Mouse (Mus musculus) thymus, adult 2 months (tissue): Measurements from ENCODE around the gene Gm45713. TPM values are rescaled to one million over a fixed set of nuclear protein-coding genes. Genes with fewer than 3 reads are reported as not detected.

Source experiments
- DNase-seq: peaks from one replicate; pipeline ENCODE4 v3.0.0; 2021
- H3K27ac ChIP-seq: fragments of 200-500 bp; 2 replicates; pipeline ENCODE4 v1.5.1; 2012; ENCODE audit warnings: low read length, control low read depth; ENCODE audit not compliant: control insufficient read depth, insufficient read depth
- H3K27me3 ChIP-seq: fragments of 200-500 bp; 2 replicates; pipeline ENCODE4 v1.6.1; 2012; ENCODE audit warnings: mild to moderate bottlenecking, low read length, moderate library complexity, mixed read lengths; ENCODE audit not compliant: control insufficient read depth, insufficient read depth
- H3K36me3 ChIP-seq: fragments of 200-500 bp; 2 replicates; pipeline ENCODE4 v1.6.1; 2012; ENCODE audit warnings: mild to moderate bottlenecking, low read length, moderate library complexity; ENCODE audit not compliant: control insufficient read depth, insufficient read depth
- H3K4me1 ChIP-seq: fragments of 200-500 bp; replicated peaks from 2 replicates; pipeline ENCODE4 v1.6.1; 2012; ENCODE audit warnings: low read length; ENCODE audit not compliant: control insufficient read depth, insufficient read depth
- H3K4me3 ChIP-seq: fragments of 200-500 bp; 2 replicates; pipeline ENCODE4 v1.5.1; 2012; ENCODE audit warnings: mild to moderate bottlenecking, low read length, control low read depth, moderate library complexity; ENCODE audit not compliant: control insufficient read depth, insufficient read depth
- CTCF ChIP-seq: fragments of 200-500 bp; IDR thresholded peaks from 2 replicates; pipeline ENCODE4 v1.5.1; 2012; ENCODE audit warnings: mild to moderate bottlenecking, control low read depth, low read length, moderate library complexity, borderline replicate concordance; ENCODE audit not compliant: control insufficient read depth, poor library complexity, insufficient read depth; ENCODE audit errors: extremely low read depth
- POLR2A ChIP-seq: fragments of 200-500 bp; IDR thresholded peaks from 2 replicates; pipeline ENCODE4 v1.6.1; 2012; ENCODE audit warnings: mild to moderate bottlenecking, low read length, control low read depth, moderate library complexity; ENCODE audit not compliant: control insufficient read depth, poor library complexity, insufficient read depth; ENCODE audit errors: extremely low read depth
- WGBS: fragments of 180-500 bp; shearing (Covaris S2); methylation state at CpG from one replicate; pipeline ENCODE4 v1.1.7; 2018; 5-methylcytosine and 5-hydroxymethylcytosine counted together
- polyA plus RNA-seq: library from polyadenylated mRNA; depleted of rRNA; stranded (reverse); fragments of >200 nt; gene quantifications from 2 replicates; pipeline ENCODE4 v1.2.3, GENCODE M21; 2012; rRNA removed

Gene Gm45713
- polyA plus RNA-seq, 1 experiment = 0.27 TPM

- WGBS = 97% methylated on average over 14 of the region's 14 CpGs
Measured at GRCm38 (mm10) chr7:45077322-45077721, 58.7 kb downstream of the Gm45713 start.

DNA sequence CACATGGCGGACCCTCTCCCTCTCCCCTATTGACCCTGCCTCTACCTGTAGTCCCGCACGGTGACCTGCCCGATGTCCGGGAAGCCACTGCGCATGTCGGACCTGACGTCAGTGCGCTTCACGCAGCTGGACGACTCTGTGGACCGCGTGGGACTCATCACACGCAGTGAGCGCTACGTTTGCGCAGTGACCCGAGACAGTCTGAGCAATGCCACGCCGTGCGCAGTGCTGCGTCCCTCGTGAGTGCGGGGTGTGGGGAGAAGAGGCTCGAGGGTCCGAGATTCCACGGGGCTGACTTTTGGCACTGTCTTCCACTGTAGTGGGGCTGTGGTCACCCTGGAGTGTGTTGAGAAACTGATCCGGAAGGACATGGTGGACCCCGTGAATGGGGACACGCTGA is 59.5 kb downstream of the Gm45713 start:
- TF ChIP-seq CTCF (no peak), POLR2A (no peak)
- no peak overlapping the region for H3K27ac ChIP-seq
- peaks cover 7% of the 10 kb centered on the region; the same call in 1 of the 2 replicates for H3K4me1 ChIP-seq
- peaks cover 15% of the 10 kb centered on the region for H3K36me3 ChIP-seq
- no peaks in the 10 kb centered on the region for H3K27me3 ChIP-seq
- 97% methylated on average over 30 of the region's 30 CpGs for WGBS
- DNase-seq = no peak
- H3K4me3 ChIP-seq = no peak overlapping the region

More at GRCm38 (mm10) chr7:45077322-45077721, 58.7 kb downstream of the Gm45713 start:
- Histone ChIP-seq H3K36me3 (peaks cover 15% of the 10 kb centered on the region), H3K27ac (no peak overlapping the region), H3K27me3 (no peaks in the 10 kb centered on the region), H3K4me3 (no peak overlapping the region), H3K4me1 (peaks cover 13% of the 10 kb centered on the region)
- DNase-seq = no peak
- no peak for TF ChIP-seq POLR2A
- no peak for TF ChIP-seq CTCF

Other genes starting within 250 kb of the Gm45713 start
- gene Med25, start 243.5 kb downstream of the Gm45713 start, polyA plus RNA-seq = 220 and 266 TPM in 2 replicates
- gene Fuz, start 240.2 kb downstream of the Gm45713 start, polyA plus RNA-seq = 60.9 and 73.3 TPM in 2 replicates
- 133 and 147 TPM in 2 replicates for gene Ap2a1, start 206.7 kb downstream of the Gm45713 start, polyA plus RNA-seq
- gene Tsks, start 193.0 kb downstream of the Gm45713 start, polyA plus RNA-seq = 0.29 and 1.0 TPM in 2 replicates
- gene Cpt1c, start 161.4 kb downstream of the Gm45713 start, polyA plus RNA-seq = 4.4 and 6.8 TPM in 2 replicates
- 242 and 260 TPM in 2 replicates for gene Prmt1, start 149.7 kb downstream of the Gm45713 start, polyA plus RNA-seq
- 227 and 277 TPM in 2 replicates for gene Irf3, start 138.6 kb downstream of the Gm45713 start, polyA plus RNA-seq
- 85.6 and 87.4 TPM in 2 replicates for gene Bcl2l12, start 137.5 kb downstream of the Gm45713 start, polyA plus RNA-seq
- 118 and 131 TPM in 2 replicates for gene Scaf1, start 119.9 kb downstream of the Gm45713 start, polyA plus RNA-seq
- gene Rras, start 118.3 kb downstream of the Gm45713 start, polyA plus RNA-seq = 41.7 and 62.3 TPM in 2 replicates
- gene Prr12, start 83.3 kb downstream of the Gm45713 start, polyA plus RNA-seq = 32.7 and 43.5 TPM in 2 replicates
- gene Nosip, start 73.8 kb downstream of the Gm45713 start, polyA plus RNA-seq = 159 and 165 TPM in 2 replicates
- gene Prrg2, start 73.6 kb downstream of the Gm45713 start, polyA plus RNA-seq = 32.4 and 40.5 TPM in 2 replicates
- 22.2 and 34.9 TPM in 2 replicates for gene Rcn3, start 44.0 kb downstream of the Gm45713 start, polyA plus RNA-seq
- 30.8 and 38.9 TPM in 2 replicates for gene Fcgrt, start 32.4 kb downstream of the Gm45713 start, polyA plus RNA-seq
- gene Rps11, start 11.8 kb downstream of the Gm45713 start, polyA plus RNA-seq = 343 and 363 TPM in 2 replicates
- 4,999 and 5,006 TPM in 2 replicates for gene Rpl13a, start 7.5 kb downstream of the Gm45713 start, polyA plus RNA-seq
- gene Flt3l, start 201 bp upstream of the Gm45713 start, polyA plus RNA-seq = 177 and 207 TPM in 2 replicates
- 72.5 and 78.7 TPM in 2 replicates for gene Pih1d1, start 18.1 kb upstream of the Gm45713 start, polyA plus RNA-seq
- gene Aldh16a1, start 18.4 kb upstream of the Gm45713 start, polyA plus RNA-seq = 97.2 and 101 TPM in 2 replicates
- gene Slc17a7, start 27.7 kb upstream of the Gm45713 start, polyA plus RNA-seq = 1.2 and 2.0 TPM in 2 replicates
- 0.09 and 0.11 TPM in 2 replicates for gene Gfy, start 43.3 kb upstream of the Gm45713 start, polyA plus RNA-seq
- gene Pth2, start 44.8 kb upstream of the Gm45713 start, polyA plus RNA-seq = not detected in 2 replicates
- gene Ccdc155, start 68.7 kb upstream of the Gm45713 start, polyA plus RNA-seq = 0.32 and 0.37 TPM in 2 replicates
- gene Dkkl1, start 75.9 kb upstream of the Gm45713 start, polyA plus RNA-seq = 3.0 and 3.5 TPM in 2 replicates
- 5.0 and 8.5 TPM in 2 replicates for gene Tead2, start 79.5 kb upstream of the Gm45713 start, polyA plus RNA-seq
- gene Cd37, start 102.9 kb upstream of the Gm45713 start, polyA plus RNA-seq = 412 and 423 TPM in 2 replicates
- gene Slc6a16, start 104.9 kb upstream of the Gm45713 start, polyA plus RNA-seq = 0.30 and 0.37 TPM in 2 replicates
- 0.50 TPM in 1 of 2 replicates, not detected in the other for gene Slc6a21, start 141.3 kb upstream of the Gm45713 start, polyA plus RNA-seq
- gene Trpm4, start 197.5 kb upstream of the Gm45713 start, polyA plus RNA-seq = 12.1 and 12.9 TPM in 2 replicates
- 0.56 and 9.1 TPM in 2 replicates for gene Hrc, start 199.1 kb upstream of the Gm45713 start, polyA plus RNA-seq
- 0.65 and 0.89 TPM in 2 replicates for gene Ppfia3, start 230.8 kb upstream of the Gm45713 start, polyA plus RNA-seq
- gene Lin7b, start 234.4 kb upstream of the Gm45713 start, polyA plus RNA-seq = 0.65 and 1.0 TPM in 2 replicates